Mouse (Mus musculus): ENCODE data around the gene Nprl2. TPM values are rescaled to one million over a fixed set of nuclear protein-coding genes. Genes with fewer than 3 reads are reported as not detected.
"Not testable (repeated sequence)": the region's sequence is repeated elsewhere in the genome, so short reads cannot be mapped to it uniquely, and the experiment has no call there.

Gene Nprl2
- polyA plus RNA-seq, 1 experiment from 2014 or later: 48.6 TPM

DNA sequence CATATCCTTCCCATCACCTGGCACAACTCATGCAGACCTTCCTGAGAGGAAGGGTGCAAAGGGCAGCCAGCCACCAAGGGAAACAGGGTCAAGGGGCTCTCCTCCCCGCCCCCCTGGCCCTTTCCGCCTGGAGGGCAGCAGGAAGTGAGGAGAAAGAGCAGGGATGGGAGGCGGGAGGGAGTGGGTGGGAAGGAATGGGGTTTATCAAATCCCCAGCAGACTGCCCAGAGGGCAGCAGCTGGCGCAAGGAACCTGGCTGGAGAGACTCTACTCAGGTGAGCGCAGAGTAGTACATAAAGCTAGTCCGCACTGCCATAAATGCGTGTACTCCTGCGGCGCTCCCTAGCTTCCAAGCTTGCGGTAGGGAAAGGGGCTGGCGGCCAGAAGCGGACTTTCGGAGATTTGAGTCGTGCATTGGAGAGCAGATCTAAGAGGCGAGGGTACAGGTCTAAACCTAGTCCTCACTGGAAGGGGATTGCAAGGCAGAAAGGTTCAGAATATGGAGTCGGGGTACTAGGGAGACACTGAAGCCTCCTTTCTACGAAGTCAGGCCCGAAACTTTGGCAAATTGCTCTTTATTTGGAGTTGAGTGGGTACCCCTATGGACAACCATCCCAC lies 25.8 kb downstream of the Nprl2 start, which contains the start of gene Hyal2:
Hyal2 (plus strand) TSS at position 244 of the 618 bp plus-strand sequence.
- Histone ChIP-seq H3K4me1 (ENCODE audit: control insufficient read depth, insufficient read depth, low read length) (peaks cover 32% of the 10 kb centered on the region), H3K4me2 (replicated peaks; ENCODE audit: low read depth, low read length) (peak within 1 kb of the TSS; percentile 83), H3K27me3 (ENCODE audit: control insufficient read depth, insufficient read depth, low read length) (no peaks in the 10 kb centered on the region), H3K36me3 (ENCODE audit: control insufficient read depth, insufficient read depth, low read length) (peaks cover 38% of the 10 kb centered on the region), H3K9me3 (ENCODE audit: control insufficient read depth, low read length) (no peaks in the 10 kb centered on the region), H3K4me3 (ENCODE audit: low read length) (peak within 1 kb of the TSS; percentile 67), H3K9ac (ENCODE audit: low read depth, low read length) (peak within 1 kb of the TSS; percentile 78), H3K27ac (ENCODE audit: low read depth, low read length) (peak within 1 kb of the TSS; percentile 77)
- WGBS: 4% methylated on average over 18 of the region's 18 CpGs
- no peak for ATAC-seq (ENCODE audit: low FRiP score, low TSS enrichment)

DNA sequence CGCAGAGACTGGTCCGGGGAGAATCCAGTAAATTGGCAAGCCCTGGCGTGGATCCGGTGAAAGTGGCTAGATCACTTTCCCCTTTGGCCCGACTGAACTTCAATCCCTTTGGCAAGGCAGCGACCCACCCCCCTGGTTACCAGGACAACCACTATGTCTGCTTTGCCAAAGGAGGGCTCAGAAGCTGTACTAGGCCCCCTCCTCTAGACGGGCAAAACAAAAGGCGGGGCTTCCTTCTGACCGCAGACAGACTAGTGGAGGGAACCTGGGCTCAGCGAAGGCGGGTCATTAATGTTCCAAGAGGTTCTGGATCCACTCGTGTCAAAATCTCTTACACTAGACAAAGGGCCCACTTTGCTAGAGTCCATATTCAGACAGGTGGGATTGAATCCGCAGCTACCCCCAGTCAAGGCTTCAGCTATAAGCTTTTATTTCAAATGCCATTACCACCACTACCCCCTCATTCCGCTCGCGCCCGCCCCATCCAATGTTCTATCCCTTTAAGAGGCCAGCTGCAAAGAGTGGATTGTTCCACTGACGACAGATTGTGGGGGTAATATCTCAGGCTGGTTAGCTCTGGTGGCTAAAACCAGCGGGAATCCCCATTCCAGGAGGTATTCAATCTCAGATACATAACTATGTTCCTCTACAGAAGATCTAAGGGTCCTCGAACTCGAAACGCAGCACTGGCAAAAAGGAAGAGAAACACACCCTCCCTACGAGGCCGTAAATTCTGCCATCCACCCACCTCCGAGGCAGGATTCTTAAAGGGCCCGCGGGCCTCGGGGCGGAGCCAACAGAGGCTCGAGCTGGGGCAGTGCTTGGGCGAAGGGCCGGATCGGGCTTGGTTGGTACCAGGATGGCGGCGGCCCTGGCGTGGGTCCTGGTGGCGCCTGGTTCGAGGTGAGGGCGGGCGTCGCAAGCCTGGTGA lies 26.6 kb downstream of the Nprl2 start:
- ATAC-seq (ENCODE audit: low FRiP score, low TSS enrichment): peak; percentile 83
- H3K4me2 ChIP-seq (replicated peaks; ENCODE audit: low read depth, low read length): peak overlapping the region; percentile 83
- peak overlapping the region; percentile 67 for H3K4me3 ChIP-seq (ENCODE audit: low read length)
- WGBS: under 1% methylated on average over 41 of the region's 41 CpGs
- H3K27ac ChIP-seq (ENCODE audit: low read depth, low read length): peak overlapping the region; percentile 77
- H3K9ac ChIP-seq (ENCODE audit: low read depth, low read length): peak overlapping the region; percentile 78
- peaks cover 46% of the 10 kb centered on the region for H3K36me3 ChIP-seq (ENCODE audit: control insufficient read depth, insufficient read depth, low read length)
- no peaks in the 10 kb centered on the region for H3K9me3 ChIP-seq (ENCODE audit: control insufficient read depth, low read length)
- peaks cover 30% of the 10 kb centered on the region for H3K4me1 ChIP-seq (ENCODE audit: control insufficient read depth, insufficient read depth, low read length)
- no peaks in the 10 kb centered on the region for H3K27me3 ChIP-seq (ENCODE audit: control insufficient read depth, insufficient read depth, low read length)

DNA sequence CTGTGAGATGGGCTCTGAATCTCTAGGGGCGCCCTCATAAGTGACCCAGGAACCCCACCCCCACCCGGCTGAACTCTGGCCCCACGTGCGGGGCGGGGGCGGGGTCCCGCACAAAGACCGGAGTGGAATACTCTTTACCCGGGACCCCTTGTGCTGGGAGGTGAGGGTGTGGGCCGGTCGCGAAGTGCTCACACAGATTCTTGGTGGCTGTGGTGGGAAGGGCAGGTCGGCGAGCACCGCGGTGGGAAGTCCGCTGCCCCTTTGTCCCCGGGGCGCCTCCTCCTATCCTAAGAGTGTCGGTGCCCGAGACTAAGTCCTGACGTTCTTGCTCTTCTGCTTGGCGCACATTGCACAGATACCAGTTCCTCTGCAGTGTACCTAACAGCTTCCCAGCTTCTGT lies 27.2 kb downstream of the Nprl2 start:
- ATAC-seq (ENCODE audit: low FRiP score, low TSS enrichment): peak; percentile 28
- no peaks in the 10 kb centered on the region for H3K9me3 ChIP-seq (ENCODE audit: control insufficient read depth, low read length)
- peak overlapping the region; percentile 77 for H3K27ac ChIP-seq (ENCODE audit: low read depth, low read length)
- H3K4me1 ChIP-seq (ENCODE audit: control insufficient read depth, insufficient read depth, low read length): peaks cover 24% of the 10 kb centered on the region
- 0% methylated on average over 23 of the region's 23 CpGs for WGBS
- peak overlapping the region; percentile 83 for H3K4me2 ChIP-seq (replicated peaks; ENCODE audit: low read depth, low read length)
- H3K27me3 ChIP-seq (ENCODE audit: control insufficient read depth, insufficient read depth, low read length): no peaks in the 10 kb centered on the region
- peaks cover 46% of the 10 kb centered on the region for H3K36me3 ChIP-seq (ENCODE audit: control insufficient read depth, insufficient read depth, low read length)
- H3K9ac ChIP-seq (ENCODE audit: low read depth, low read length): peak overlapping the region; percentile 78
- peak overlapping the region; percentile 67 for H3K4me3 ChIP-seq (ENCODE audit: low read length)

DNA sequence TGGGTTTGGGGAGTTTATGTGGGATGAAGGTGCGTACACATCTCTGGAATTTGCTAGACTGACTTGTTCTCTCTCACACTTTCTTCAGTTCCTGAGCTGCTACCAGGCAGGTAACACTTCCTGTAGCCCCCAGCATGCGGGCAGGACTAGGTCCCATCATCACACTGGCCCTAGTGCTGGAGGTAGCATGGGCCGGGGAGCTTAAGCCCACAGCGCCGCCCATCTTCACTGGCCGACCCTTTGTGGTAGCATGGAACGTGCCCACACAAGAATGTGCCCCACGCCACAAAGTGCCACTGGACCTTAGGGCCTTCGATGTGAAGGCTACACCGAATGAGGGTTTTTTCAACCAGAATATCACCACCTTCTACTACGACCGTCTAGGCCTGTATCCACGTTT lies 28.0 kb downstream of the Nprl2 start:
- no peak overlapping the region for H3K27ac ChIP-seq (ENCODE audit: low read depth, low read length)
- no peaks in the 10 kb centered on the region for H3K27me3 ChIP-seq (ENCODE audit: control insufficient read depth, insufficient read depth, low read length)
- peak overlapping the region; percentile 67 for H3K4me3 ChIP-seq (ENCODE audit: low read length)
- peaks cover 43% of the 10 kb centered on the region for H3K36me3 ChIP-seq (ENCODE audit: control insufficient read depth, insufficient read depth, low read length)
- ATAC-seq (ENCODE audit: low FRiP score, low TSS enrichment): no peak
- 48% methylated on average over 13 of the region's 13 CpGs for WGBS
- H3K9me3 ChIP-seq (ENCODE audit: control insufficient read depth, low read length): no peaks in the 10 kb centered on the region
- H3K9ac ChIP-seq (ENCODE audit: low read depth, low read length): peak overlapping the region; percentile 78
- H3K4me1 ChIP-seq (ENCODE audit: control insufficient read depth, insufficient read depth, low read length): peaks cover 24% of the 10 kb centered on the region
- peak overlapping the region; percentile 83 for H3K4me2 ChIP-seq (replicated peaks; ENCODE audit: low read depth, low read length)

DNA sequence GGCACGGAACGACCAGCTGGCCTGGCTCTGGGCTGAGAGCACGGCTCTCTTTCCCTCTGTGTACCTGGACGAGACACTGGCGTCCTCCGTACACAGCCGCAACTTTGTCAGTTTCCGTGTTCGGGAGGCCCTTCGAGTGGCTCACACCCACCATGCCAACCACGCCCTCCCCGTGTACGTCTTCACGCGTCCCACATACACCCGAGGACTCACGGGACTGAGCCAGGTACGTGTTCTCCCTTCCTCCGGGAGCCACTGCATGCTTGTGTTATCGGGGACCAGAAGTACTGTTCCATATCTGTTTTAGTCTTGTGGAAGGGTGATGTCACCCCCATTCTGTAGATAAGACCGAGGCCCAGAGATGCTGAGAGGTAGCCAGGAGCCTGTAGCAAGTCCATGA lies 28.8 kb downstream of the Nprl2 start:
- no peak for ATAC-seq (ENCODE audit: low FRiP score, low TSS enrichment)
- Histone ChIP-seq H3K27ac (ENCODE audit: low read depth, low read length) (no peak overlapping the region), H3K4me2 (replicated peaks; ENCODE audit: low read depth, low read length) (peak overlapping the region; percentile 83), H3K4me3 (ENCODE audit: low read length) (peak overlapping the region; percentile 67), H3K9ac (ENCODE audit: low read depth, low read length) (peak overlapping the region; percentile 78; the same call in 1 of the 2 replicates), H3K27me3 (ENCODE audit: control insufficient read depth, insufficient read depth, low read length) (no peaks in the 10 kb centered on the region), H3K4me1 (ENCODE audit: control insufficient read depth, insufficient read depth, low read length) (peaks cover 24% of the 10 kb centered on the region), H3K9me3 (ENCODE audit: control insufficient read depth, low read length) (no peaks in the 10 kb centered on the region), H3K36me3 (ENCODE audit: control insufficient read depth, insufficient read depth, low read length) (peaks cover 40% of the 10 kb centered on the region)
- 91% methylated on average over 21 of the region's 21 CpGs for WGBS

DNA sequence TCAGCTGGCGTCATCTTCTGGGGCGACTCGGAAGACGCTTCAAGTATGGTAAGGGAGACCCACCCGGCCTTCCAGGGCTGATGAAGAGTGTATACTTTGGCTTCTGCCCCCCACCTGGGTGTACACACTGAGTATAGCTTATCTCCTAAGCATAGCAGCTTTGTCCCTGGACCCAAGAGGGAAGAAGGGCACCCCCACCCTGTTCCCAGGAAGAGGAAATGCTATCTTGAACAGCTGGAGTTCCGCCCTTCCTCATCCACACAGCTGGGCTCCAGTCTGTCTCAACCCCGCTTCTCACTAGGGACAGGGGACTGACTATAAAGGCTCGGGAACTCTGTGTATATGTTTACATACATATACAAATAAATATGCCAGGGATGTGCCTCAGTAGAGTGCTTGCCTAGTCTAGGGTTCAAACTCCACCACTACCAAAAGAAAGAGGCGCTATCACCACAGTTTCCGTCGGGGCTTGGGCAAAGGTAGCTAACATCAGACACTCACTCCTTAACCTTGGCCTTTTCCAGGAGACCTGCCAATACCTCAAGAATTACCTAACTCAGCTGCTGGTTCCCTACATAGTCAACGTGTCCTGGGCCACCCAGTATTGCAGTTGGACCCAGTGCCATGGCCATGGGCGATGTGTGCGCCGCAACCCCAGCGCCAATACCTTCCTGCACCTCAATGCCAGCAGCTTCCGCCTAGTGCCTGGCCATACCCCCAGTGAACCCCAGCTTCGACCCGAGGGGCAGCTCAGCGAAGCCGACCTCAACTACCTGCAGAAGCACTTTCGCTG lies 29.7 kb downstream of the Nprl2 start:
- WGBS: 92% methylated on average over 22 of the region's 22 CpGs
- H3K9ac ChIP-seq (ENCODE audit: low read depth, low read length): no peak overlapping the region
- H3K27ac ChIP-seq (ENCODE audit: low read depth, low read length): no peak overlapping the region
- H3K9me3 ChIP-seq (ENCODE audit: control insufficient read depth, low read length): no peaks in the 10 kb centered on the region
- H3K36me3 ChIP-seq (ENCODE audit: control insufficient read depth, insufficient read depth, low read length): peaks cover 37% of the 10 kb centered on the region
- no peaks in the 10 kb centered on the region for H3K27me3 ChIP-seq (ENCODE audit: control insufficient read depth, insufficient read depth, low read length)
- H3K4me1 ChIP-seq (ENCODE audit: control insufficient read depth, insufficient read depth, low read length): peaks cover 32% of the 10 kb centered on the region
- H3K4me3 ChIP-seq (ENCODE audit: low read length): no peak overlapping the region
- H3K4me2 ChIP-seq (replicated peaks; ENCODE audit: low read depth, low read length): no peak overlapping the region; the same call in 1 of the 2 replicates
- ATAC-seq (ENCODE audit: low FRiP score, low TSS enrichment): no peak

DNA sequence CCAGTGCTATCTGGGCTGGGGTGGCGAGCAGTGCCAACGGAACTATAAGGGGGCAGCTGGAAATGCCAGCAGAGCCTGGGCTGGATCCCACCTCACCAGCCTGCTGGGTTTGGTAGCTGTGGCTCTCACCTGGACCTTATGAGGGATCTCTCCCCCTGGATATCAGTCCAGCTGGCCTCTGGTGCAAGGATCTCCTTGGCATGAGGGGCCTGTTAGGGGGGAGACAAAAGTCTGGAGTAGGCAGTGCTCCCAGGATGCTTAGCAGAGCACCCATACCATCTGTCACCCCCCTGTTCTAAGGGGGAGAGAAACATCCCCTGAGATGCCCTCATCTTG lies 30.3 kb downstream of the Nprl2 start:
- H3K4me1 ChIP-seq (ENCODE audit: control insufficient read depth, insufficient read depth, low read length): peaks cover 37% of the 10 kb centered on the region
- no peak overlapping the region for H3K4me3 ChIP-seq (ENCODE audit: low read length)
- H3K4me2 ChIP-seq (replicated peaks; ENCODE audit: low read depth, low read length): no peak overlapping the region
- H3K36me3 ChIP-seq (ENCODE audit: control insufficient read depth, insufficient read depth, low read length): peaks cover 37% of the 10 kb centered on the region
- H3K27ac ChIP-seq (ENCODE audit: low read depth, low read length): no peak overlapping the region
- no peak overlapping the region for H3K9ac ChIP-seq (ENCODE audit: low read depth, low read length)
- no peaks in the 10 kb centered on the region for H3K27me3 ChIP-seq (ENCODE audit: control insufficient read depth, insufficient read depth, low read length)
- H3K9me3 ChIP-seq (ENCODE audit: control insufficient read depth, low read length): no peaks in the 10 kb centered on the region
- ATAC-seq (ENCODE audit: low FRiP score, low TSS enrichment): no peak
- 98% methylated on average over 2 of the region's 2 CpGs for WGBS

DNA sequence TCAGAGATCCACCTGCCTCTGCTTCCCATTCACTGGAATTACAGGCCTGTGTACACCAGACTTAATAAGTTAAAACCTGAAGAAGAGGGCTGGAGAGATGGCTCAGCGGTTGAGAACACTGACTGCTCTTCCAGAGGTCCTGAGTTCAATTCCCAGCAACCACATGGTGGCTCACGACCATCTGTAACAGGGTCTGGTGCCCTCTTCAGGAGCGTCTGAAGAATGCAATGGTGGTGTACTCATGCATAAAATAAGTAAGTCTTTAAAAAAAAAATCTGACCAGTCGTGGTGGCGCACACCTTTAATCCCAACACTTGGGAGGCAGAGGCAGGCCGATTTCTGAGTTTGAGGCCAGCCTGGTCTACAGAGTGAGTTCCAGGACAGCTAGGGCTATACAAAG lies 31.7 kb downstream of the Nprl2 start:
- ATAC-seq (ENCODE audit: low FRiP score, low TSS enrichment): not testable (repeated sequence)
- H3K4me1 ChIP-seq (ENCODE audit: control insufficient read depth, insufficient read depth, low read length): peaks cover 36% of the 10 kb centered on the region
- 86% methylated on average over 6 of the region's 6 CpGs for WGBS

More for the DNA sequence above, 31.7 kb downstream of the Nprl2 start:
- H3K4me3 ChIP-seq (ENCODE audit: low read length); H3K27ac ChIP-seq (ENCODE audit: low read depth, low read length); H3K9ac ChIP-seq (ENCODE audit: low read depth, low read length); H3K27me3 ChIP-seq (ENCODE audit: control insufficient read depth, insufficient read depth, low read length); H3K4me2 ChIP-seq (replicated peaks; ENCODE audit: low read depth, low read length); H3K9me3 ChIP-seq (ENCODE audit: control insufficient read depth, low read length): not testable (repeated sequence)
- peaks cover 37% of the 10 kb centered on the region for H3K36me3 ChIP-seq (ENCODE audit: control insufficient read depth, insufficient read depth, low read length)
